Mouse (Mus musculus): Measurements from ENCODE around the gene Mt1. TPM values are rescaled to one million over a fixed set of nuclear protein-coding genes. Genes with fewer than 3 reads are reported as not detected.

The Mt1 gene
- polyA plus RNA-seq, 1 experiment = 867 TPM

DNA sequence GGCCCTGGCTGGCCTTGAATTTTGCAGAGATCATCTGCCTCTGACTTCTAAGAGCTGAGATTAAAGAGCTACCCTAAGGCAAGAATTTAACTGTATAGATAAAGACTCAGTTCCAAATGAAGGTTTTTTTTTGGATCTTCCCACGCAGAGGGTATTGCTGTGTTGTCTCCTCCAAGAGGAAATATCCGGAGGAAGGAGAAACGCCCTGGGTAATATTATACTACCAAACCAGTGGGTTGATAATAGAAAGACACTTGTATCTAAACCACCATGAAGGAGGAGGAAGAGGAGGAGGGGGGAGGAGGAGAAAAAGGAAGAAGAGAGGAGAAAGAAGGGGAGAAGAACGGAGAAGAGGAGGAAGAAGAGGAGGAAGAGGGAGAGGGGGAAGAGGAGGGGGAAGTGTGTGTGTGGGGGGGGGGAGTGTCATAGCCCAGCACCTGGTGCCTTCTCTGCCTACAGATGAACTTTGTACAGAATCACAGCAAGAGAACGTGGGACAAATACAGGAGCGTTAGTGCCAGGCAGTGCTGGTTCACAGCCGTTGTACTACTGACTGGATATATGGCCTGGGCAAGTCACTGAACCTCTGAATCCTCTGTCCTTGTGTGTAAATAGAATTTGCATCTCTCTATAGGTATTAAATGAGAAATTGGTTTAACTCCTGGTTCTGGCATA is 1.0 kb upstream of the Mt1 start:
- Histone ChIP-seq H3K27me3 (ENCODE audit: control insufficient read depth, insufficient read depth, low read length, poor library complexity, severe bottlenecking) (no peaks in the 10 kb centered on the region), H3K4me3 (ENCODE audit: low read depth, low read length) (no peak overlapping the region), H3K9me3 (replicated peaks; ENCODE audit: control insufficient read depth, insufficient read depth, low read length, poor library complexity, severe bottlenecking) (no peaks in the 10 kb centered on the region), H3K9ac (ENCODE audit: low read depth, poor library complexity, severe bottlenecking) (no peak overlapping the region), H3K4me1 (ENCODE audit: control insufficient read depth, insufficient read depth, low read length) (peaks cover 3% of the 10 kb centered on the region), H3K36me3 (ENCODE audit: control insufficient read depth, insufficient read depth, low read length, poor library complexity, severe bottlenecking) (peaks cover 8% of the 10 kb centered on the region), H3K27ac (ENCODE audit: insufficient read depth, low read length) (no peak overlapping the region)
- no peak for TF ChIP-seq POLR2A (IDR thresholded peaks at IDR 0.05; ENCODE audit: insufficient read depth, low read length)
- no peak for TF ChIP-seq EP300 (IDR thresholded peaks at IDR 0.05; ENCODE audit: insufficient read depth, low read depth, low read length)
- TF ChIP-seq CTCF (IDR thresholded peaks at IDR 0.05; ENCODE audit: low read depth, low read length) = no peak

DNA sequence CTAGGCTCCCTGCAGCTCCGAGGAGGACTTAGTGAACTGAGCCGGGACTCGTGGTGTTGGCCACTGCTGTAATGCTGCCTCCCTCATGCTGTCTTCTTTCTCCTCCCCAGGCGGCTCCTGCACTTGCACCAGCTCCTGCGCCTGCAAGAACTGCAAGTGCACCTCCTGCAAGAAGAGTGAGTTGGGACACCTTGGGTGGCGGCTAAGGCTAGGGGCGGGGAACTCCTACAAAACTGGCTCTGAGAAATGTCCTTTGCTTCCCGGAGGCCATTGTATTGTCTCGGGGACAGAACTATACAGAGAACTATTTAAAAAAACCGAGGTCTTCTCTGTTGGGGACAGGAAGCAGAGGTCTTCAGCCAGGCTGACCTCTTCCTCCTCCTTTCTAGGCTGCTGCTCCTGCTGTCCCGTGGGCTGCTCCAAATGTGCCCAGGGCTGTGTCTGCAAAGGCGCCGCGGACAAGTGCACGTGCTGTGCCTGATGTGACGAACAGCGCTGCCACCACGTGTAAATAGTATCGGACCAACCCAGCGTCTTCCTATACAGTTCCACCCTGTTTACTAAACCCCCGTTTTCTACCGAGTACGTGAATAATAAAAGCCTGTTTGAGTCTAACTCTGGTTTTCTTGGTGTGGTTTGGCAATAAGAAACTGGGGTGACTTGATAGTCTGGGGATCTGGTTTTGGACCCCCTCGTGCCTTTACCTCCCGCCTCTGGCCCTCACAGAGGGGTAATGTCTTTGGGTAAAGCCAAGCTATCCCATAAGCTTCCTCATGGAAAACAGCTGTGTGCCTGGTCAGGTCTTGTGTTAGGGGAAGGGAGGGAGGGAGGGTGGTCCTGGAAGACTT is 1.1 kb downstream of the Mt1 start:
- Histone ChIP-seq H3K4me1 (ENCODE audit: control insufficient read depth, insufficient read depth, low read length) (peaks cover 2% of the 10 kb centered on the region), H3K9ac (ENCODE audit: low read depth, poor library complexity, severe bottlenecking) (peak overlapping the region; percentile 86), H3K36me3 (ENCODE audit: control insufficient read depth, insufficient read depth, low read length, poor library complexity, severe bottlenecking) (peaks cover 3% of the 10 kb centered on the region; the same call in 1 of the 2 replicates), H3K27ac (ENCODE audit: insufficient read depth, low read length) (peak overlapping the region; percentile 82), H3K4me3 (ENCODE audit: low read depth, low read length) (peak overlapping the region; percentile 91), H3K9me3 (replicated peaks; ENCODE audit: control insufficient read depth, insufficient read depth, low read length, poor library complexity, severe bottlenecking) (no peaks in the 10 kb centered on the region), H3K27me3 (ENCODE audit: control insufficient read depth, insufficient read depth, low read length, poor library complexity, severe bottlenecking) (no peaks in the 10 kb centered on the region)
- TF ChIP-seq CTCF (IDR thresholded peaks at IDR 0.05; ENCODE audit: low read depth, low read length) = no peak

DNA sequence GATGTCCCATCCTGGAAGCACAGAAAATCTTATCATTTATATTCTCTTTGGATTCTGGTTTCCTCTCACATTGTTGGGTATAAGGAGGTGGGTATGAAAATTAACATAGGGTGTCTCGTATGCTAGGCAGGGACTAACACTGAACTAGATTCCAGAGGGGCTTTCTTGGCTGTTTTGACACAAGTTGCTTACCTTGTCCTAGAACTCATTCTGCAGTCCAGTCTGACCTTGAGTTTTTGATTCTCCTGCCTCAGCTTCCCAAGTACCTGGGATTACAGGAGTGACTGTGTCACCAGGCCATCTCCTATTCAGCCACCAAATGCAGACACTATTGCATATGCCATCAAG is 1.7 kb downstream of the Mt1 start:
- no peak overlapping the region for H3K27ac ChIP-seq (ENCODE audit: insufficient read depth, low read length)
- H3K36me3 ChIP-seq (ENCODE audit: control insufficient read depth, insufficient read depth, low read length, poor library complexity, severe bottlenecking) = peaks cover 3% of the 10 kb centered on the region; the same call in 1 of the 2 replicates
- peak overlapping the region; percentile 91 for H3K4me3 ChIP-seq (ENCODE audit: low read depth, low read length)
- no peaks in the 10 kb centered on the region for H3K9me3 ChIP-seq (replicated peaks; ENCODE audit: control insufficient read depth, insufficient read depth, low read length, poor library complexity, severe bottlenecking)
- peaks cover 2% of the 10 kb centered on the region for H3K4me1 ChIP-seq (ENCODE audit: control insufficient read depth, insufficient read depth, low read length)
- no peaks in the 10 kb centered on the region for H3K27me3 ChIP-seq (ENCODE audit: control insufficient read depth, insufficient read depth, low read length, poor library complexity, severe bottlenecking)
- TF ChIP-seq POLR2A (IDR thresholded peaks at IDR 0.05; ENCODE audit: insufficient read depth, low read length) (no peak), CTCF (IDR thresholded peaks at IDR 0.05; ENCODE audit: low read depth, low read length) (no peak), EP300 (IDR thresholded peaks at IDR 0.05; ENCODE audit: insufficient read depth, low read depth, low read length) (no peak)
- peak overlapping the region; percentile 86 for H3K9ac ChIP-seq (ENCODE audit: low read depth, poor library complexity, severe bottlenecking)

DNA sequence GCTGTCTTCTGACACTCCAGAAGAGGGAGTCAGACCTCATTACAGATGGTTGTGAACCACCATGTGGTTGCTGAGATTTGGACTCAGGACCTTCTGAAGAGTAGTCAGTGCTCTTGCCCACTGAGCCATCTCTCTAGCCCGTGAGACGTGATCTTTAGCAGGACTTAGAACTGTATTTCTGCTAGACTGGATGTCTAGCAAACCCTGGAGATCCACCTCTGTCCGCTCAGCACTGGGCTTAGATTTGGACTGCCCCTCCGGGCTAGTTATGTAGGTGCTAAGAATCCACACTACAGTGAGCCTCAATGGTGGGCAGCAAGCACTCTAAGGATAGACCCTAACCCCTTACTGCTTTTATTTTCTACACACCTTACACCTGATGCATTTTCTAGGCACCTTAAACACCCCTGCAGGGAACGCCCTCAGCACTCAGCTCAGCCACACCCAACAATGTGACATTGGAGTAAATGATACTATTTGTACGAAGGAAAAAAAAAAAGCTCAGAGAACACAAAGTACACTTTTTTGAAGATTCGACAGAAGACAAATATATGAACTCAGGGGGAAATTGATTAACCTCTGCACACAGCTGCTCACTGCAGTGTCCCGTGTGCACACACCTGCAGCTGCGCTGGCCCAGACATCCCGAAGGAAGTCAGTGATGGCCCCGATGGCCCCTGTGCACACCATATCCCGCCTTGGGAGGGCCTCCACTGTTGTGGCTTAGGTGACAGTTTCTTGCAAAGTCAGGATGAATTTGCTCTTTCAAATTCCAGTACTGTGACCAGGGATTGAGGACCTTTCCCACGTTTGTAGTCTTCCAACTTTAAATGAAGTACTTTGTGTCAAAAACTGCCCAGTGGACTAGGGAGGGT is 3.4 kb downstream of the Mt1 start:
- H3K27ac ChIP-seq (ENCODE audit: insufficient read depth, low read length) = peak overlapping the region; percentile 92
- H3K4me3 ChIP-seq (ENCODE audit: low read depth, low read length) = peak overlapping the region; percentile 55
- peaks cover 4% of the 10 kb centered on the region for H3K4me1 ChIP-seq (ENCODE audit: control insufficient read depth, insufficient read depth, low read length)
- H3K27me3 ChIP-seq (ENCODE audit: control insufficient read depth, insufficient read depth, low read length, poor library complexity, severe bottlenecking) = no peaks in the 10 kb centered on the region
- peaks cover 3% of the 10 kb centered on the region; the same call in 1 of the 2 replicates for H3K36me3 ChIP-seq (ENCODE audit: control insufficient read depth, insufficient read depth, low read length, poor library complexity, severe bottlenecking)
- peak overlapping the region; percentile 48 for H3K9ac ChIP-seq (ENCODE audit: low read depth, poor library complexity, severe bottlenecking)
- H3K9me3 ChIP-seq (replicated peaks; ENCODE audit: control insufficient read depth, insufficient read depth, low read length, poor library complexity, severe bottlenecking) = no peaks in the 10 kb centered on the region
- TF ChIP-seq POLR2A (IDR thresholded peaks at IDR 0.05; ENCODE audit: insufficient read depth, low read length) (no peak), CTCF (IDR thresholded peaks at IDR 0.05; ENCODE audit: low read depth, low read length) (no peak), EP300 (IDR thresholded peaks at IDR 0.05; ENCODE audit: insufficient read depth, low read depth, low read length) (no peak)

DNA sequence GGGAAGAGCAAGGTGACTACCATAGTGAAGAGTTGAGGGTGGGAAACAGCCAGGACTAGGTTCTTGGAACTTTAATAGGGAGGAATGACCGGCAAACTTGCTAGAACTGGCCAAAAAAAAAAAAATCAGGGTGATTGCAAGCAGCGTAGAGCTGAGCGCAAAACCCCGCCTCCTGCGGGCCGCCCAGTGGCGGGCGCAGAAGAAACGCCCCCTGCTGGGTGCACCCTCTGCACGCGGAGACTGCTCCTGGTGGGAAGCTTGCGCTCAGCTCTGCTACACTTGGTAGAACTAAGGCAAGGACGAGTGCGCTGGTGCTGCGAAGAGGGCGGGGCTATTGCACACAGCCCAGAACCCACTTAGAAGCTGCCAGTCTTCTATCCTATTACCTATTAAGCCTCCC is 4.2 kb downstream of the Mt1 start:
- Histone ChIP-seq H3K27ac (ENCODE audit: insufficient read depth, low read length) (peak overlapping the region; percentile 92), H3K9ac (ENCODE audit: low read depth, poor library complexity, severe bottlenecking) (peak overlapping the region; percentile 48), H3K4me1 (ENCODE audit: control insufficient read depth, insufficient read depth, low read length) (peaks cover 4% of the 10 kb centered on the region), H3K4me3 (ENCODE audit: low read depth, low read length) (peak overlapping the region; percentile 55), H3K27me3 (ENCODE audit: control insufficient read depth, insufficient read depth, low read length, poor library complexity, severe bottlenecking) (no peaks in the 10 kb centered on the region), H3K36me3 (ENCODE audit: control insufficient read depth, insufficient read depth, low read length, poor library complexity, severe bottlenecking) (peaks cover 3% of the 10 kb centered on the region; the same call in 1 of the 2 replicates), H3K9me3 (replicated peaks; ENCODE audit: control insufficient read depth, insufficient read depth, low read length, poor library complexity, severe bottlenecking) (no peaks in the 10 kb centered on the region)
- TF ChIP-seq CTCF (IDR thresholded peaks at IDR 0.05; ENCODE audit: low read depth, low read length) (peak; percentile 55), POLR2A (IDR thresholded peaks at IDR 0.05; ENCODE audit: insufficient read depth, low read length) (peak; percentile 12), EP300 (IDR thresholded peaks at IDR 0.05; ENCODE audit: insufficient read depth, low read depth, low read length) (peak; percentile 83)

Measured in ES-Bruce4 (cell line).